Mouse (Mus musculus) stomach, embryonic 15.5 days (tissue): Measurements from ENCODE around the gene Zfp184. TPM values are rescaled to one million over a fixed set of nuclear protein-coding genes. Genes with fewer than 3 reads are reported as not detected.

Experiments used
- ATAC-seq: fragments of 200-750 bp; cut with Nextera tagmentation; 2 replicates; pipeline ENCODE4 v1.8.0; 2017; ENCODE audit warnings: low read depth, moderate number of reproducible peaks, moderate TSS enrichment; ENCODE audit not compliant: insufficient read depth, low FRiP score
- H3K27ac ChIP-seq: fragments of 300-500 bp; sonication (generic); 2 replicates; pipeline ENCODE4 v1.5.1; 2015; ENCODE audit warnings: mild to moderate bottlenecking, inconsistent platforms
- H3K27me3 ChIP-seq: fragments of 300-500 bp; sonication (generic); replicated peaks from 2 replicates; pipeline ENCODE4 v1.6.1; 2015; ENCODE audit warnings: inconsistent platforms
- H3K36me3 ChIP-seq: fragments of 300-500 bp; sonication (generic); 2 replicates; pipeline ENCODE4 v1.6.1; 2015; ENCODE audit warnings: inconsistent platforms
- H3K4me1 ChIP-seq: fragments of 300-500 bp; sonication (generic); 2 replicates; pipeline ENCODE4 v1.6.1; 2015; ENCODE audit warnings: inconsistent platforms
- H3K4me2 ChIP-seq: fragments of 300-500 bp; sonication (generic); 2 replicates; pipeline ENCODE4 v1.6.1; 2015; ENCODE audit warnings: mild to moderate bottlenecking, inconsistent platforms
- H3K4me3 ChIP-seq: fragments of 300-500 bp; sonication (generic); replicated peaks from 2 replicates; pipeline ENCODE4 v1.5.1; 2015; ENCODE audit warnings: inconsistent platforms
- H3K9ac ChIP-seq: fragments of 300-500 bp; sonication (generic); 2 replicates; pipeline ENCODE4 v1.6.1; 2015; ENCODE audit warnings: inconsistent platforms
- H3K9me3 ChIP-seq: fragments of 300-500 bp; sonication (generic); 2 replicates; pipeline ENCODE4 v1.6.1; 2016; ENCODE audit warnings: inconsistent platforms
- WGBS: fragments of 180-500 bp; shearing (Covaris S2); methylation state at CpG from one replicate; pipeline ENCODE4 v1.1.7; 2015; 5-methylcytosine and 5-hydroxymethylcytosine counted together
- polyA plus RNA-seq: library from polyadenylated mRNA; unstranded; fragments of >200 nt; fragmentation: Nextera tagmentation; extraction: Ambion mirVana; gene quantifications from 2 replicates; pipeline ENCODE4 v1.2.1, GENCODE M21; 2015

The Zfp184 gene
- polyA plus RNA-seq, 1 experiment from 2014 or later, result 7.8 TPM

DNA sequence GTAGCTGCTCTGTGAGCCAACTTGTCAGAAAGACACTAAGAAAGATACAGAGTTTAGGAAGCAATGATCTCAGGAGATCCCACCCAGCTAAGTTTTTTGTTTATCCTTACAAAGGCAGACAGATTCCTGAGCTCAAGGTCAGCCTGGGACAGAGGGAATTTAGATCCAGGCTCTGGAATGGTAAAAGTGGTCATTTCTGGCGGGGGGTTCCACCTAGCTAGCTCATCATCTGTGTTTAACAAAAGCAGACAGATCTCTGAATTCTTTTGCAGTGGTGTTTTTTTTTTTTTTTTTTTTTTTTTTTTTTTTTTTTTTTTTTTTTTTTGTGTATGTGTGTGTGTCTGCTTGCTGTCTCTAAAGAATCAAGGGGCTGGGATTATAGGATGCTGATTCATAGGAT, 24.4 kb downstream of the Zfp184 start:
- H3K4me2 ChIP-seq, result no peak overlapping the region
- no peaks in the 10 kb centered on the region for H3K4me1 ChIP-seq
- H3K9me3 ChIP-seq, result no peaks in the 10 kb centered on the region
- no peak for ATAC-seq
- no peaks in the 10 kb centered on the region for H3K36me3 ChIP-seq
- H3K27ac ChIP-seq, result no peak overlapping the region
- no peaks in the 10 kb centered on the region for H3K27me3 ChIP-seq
- WGBS, result 52% methylated on average over 1 of the region's 1 CpGs
- H3K9ac ChIP-seq, result no peak overlapping the region
- no peak overlapping the region for H3K4me3 ChIP-seq

DNA sequence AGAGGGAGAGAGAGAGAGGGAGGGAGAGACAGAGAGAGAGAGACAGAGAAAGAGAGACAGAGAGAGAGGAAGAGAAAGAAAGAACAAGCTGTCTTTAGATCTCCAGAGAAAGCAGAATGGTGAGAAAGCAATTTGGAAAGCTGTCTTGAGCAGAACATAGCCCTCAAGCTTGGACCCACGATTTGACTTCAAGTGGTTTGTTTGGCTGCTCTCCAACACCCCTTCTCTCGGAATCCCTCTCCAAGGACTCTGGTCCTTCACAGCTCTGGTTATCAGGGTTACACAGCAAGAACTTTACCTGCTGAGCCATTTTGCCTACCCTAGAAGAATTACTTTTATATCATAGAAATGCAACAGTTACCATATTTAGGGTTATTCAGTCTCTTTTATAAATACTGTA, 24.9 kb downstream of the Zfp184 start:
- Histone ChIP-seq H3K9me3 (no peaks in the 10 kb centered on the region), H3K27ac (no peak overlapping the region), H3K4me1 (no peaks in the 10 kb centered on the region), H3K4me2 (no peak overlapping the region), H3K9ac (no peak overlapping the region), H3K27me3 (no peaks in the 10 kb centered on the region), H3K4me3 (no peak overlapping the region), H3K36me3 (no peaks in the 10 kb centered on the region)
- no peak for ATAC-seq
- 31% methylated on average over 2 of the region's 2 CpGs for WGBS

DNA sequence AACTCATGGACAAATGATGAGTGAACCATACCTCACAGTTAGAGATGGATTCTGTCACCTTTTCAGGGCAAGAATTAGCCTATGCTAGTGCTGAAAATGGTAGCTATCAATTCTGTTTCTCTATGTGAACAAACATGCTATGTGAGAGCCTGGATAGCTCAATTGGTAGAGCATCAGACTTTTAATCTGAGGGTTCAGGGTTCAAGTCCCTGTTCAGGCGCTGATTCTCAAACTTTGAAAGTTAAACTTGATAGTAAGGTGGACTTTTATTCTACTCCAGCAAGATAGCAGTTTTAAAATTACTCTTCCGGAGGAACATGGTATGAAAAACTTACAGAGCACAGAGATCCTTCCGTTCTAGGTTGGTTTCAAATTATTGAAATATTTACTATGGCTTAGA, 26.7 kb downstream of the Zfp184 start:
- H3K27me3 ChIP-seq, result no peaks in the 10 kb centered on the region
- H3K9ac ChIP-seq, result no peak overlapping the region
- no peaks in the 10 kb centered on the region for H3K36me3 ChIP-seq
- no peak overlapping the region for H3K4me2 ChIP-seq
- no peak overlapping the region for H3K4me3 ChIP-seq
- H3K27ac ChIP-seq, result no peak overlapping the region
- no peaks in the 10 kb centered on the region for H3K9me3 ChIP-seq
- no peaks in the 10 kb centered on the region for H3K4me1 ChIP-seq
- ATAC-seq, result no peak
- WGBS, result 38% methylated on average over 3 of the region's 3 CpGs

DNA sequence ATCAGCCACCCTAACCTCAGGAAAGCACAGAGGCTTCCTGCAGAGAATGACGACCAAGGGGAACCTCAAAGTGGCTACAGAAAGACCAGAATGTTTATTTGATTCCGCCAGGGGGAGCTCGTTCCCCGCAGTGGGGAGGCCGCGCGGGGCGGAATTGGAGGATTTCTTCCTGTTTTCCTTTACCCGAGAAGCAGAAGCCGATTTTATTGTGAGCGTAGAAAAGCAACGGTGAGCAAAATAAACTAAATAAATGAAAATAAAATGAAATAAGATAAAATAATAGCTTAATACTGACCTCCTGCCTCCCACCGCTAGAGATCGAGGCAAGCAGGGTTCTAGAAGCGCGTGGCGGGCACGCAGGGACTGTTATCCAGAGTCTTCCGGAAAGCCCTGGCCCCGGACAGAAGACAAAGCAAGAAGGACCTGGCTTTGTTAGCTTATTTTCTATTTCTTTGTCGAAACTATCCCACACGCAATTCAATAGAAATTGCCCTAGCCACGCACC, 29.4 kb downstream of the Zfp184 start:
- peak overlapping the region; percentile 29 for H3K4me2 ChIP-seq
- H3K4me1 ChIP-seq, result no peaks in the 10 kb centered on the region
- H3K4me3 ChIP-seq, result peak overlapping the region; percentile 52
- H3K36me3 ChIP-seq, result no peaks in the 10 kb centered on the region
- ATAC-seq, result peak; percentile 85
- H3K27ac ChIP-seq, result peak overlapping the region; percentile 85
- H3K9ac ChIP-seq, result peak overlapping the region; percentile 26; the same call in 1 of the 2 replicates
- H3K9me3 ChIP-seq, result no peaks in the 10 kb centered on the region
- H3K27me3 ChIP-seq, result no peaks in the 10 kb centered on the region
- under 1% methylated on average over 23 of the region's 23 CpGs for WGBS

- no peaks in the 10 kb centered on the region for H3K9me3 ChIP-seq
- H3K27me3 ChIP-seq, result 0 out of 2 replicates have a peak, but pooled peaks cover under 1% of the 10 kb centered on the region
- H3K36me3 ChIP-seq, result no peaks in the 10 kb centered on the region
- H3K4me2 ChIP-seq, result peak overlapping the region; percentile 29
- H3K4me3 ChIP-seq, result peak overlapping the region; percentile 52
- peak overlapping the region; percentile 85 for H3K27ac ChIP-seq
- ATAC-seq, result peak; percentile 93
- H3K9ac ChIP-seq, result peak overlapping the region; percentile 26; the same call in 1 of the 2 replicates
- WGBS, result 4% methylated on average over 20 of the region's 20 CpGs
- H3K4me1 ChIP-seq, result no peaks in the 10 kb centered on the region
Measured at GRCm38 (mm10) chr13:21974726-21975473, 30.0 kb downstream of the Zfp184 start.

GRCm38 (mm10) chr13:21980981-21981802, 36.3 kb downstream of the Zfp184 start, which contains the start of gene Pom121l2:
Pom121l2 (plus strand) TSS chr13:21981194.
- Histone ChIP-seq H3K4me2 (peak within 1 kb of the TSS; percentile 98), H3K4me3 (peak within 1 kb of the TSS; percentile 61), H3K4me1 (peaks cover 10% of the 10 kb centered on the region; the same call in 1 of the 2 replicates), H3K9me3 (no peaks in the 10 kb centered on the region), H3K27me3 (peaks cover 36% of the 10 kb centered on the region), H3K36me3 (no peaks in the 10 kb centered on the region), H3K9ac (peak within 1 kb of the TSS; percentile 41), H3K27ac (no peak within 1 kb of the TSS)
- 2% methylated on average over 57 of the region's 58 CpGs for WGBS
- ATAC-seq, result peak; percentile 65; the same call in 1 of the 2 replicates

DNA sequence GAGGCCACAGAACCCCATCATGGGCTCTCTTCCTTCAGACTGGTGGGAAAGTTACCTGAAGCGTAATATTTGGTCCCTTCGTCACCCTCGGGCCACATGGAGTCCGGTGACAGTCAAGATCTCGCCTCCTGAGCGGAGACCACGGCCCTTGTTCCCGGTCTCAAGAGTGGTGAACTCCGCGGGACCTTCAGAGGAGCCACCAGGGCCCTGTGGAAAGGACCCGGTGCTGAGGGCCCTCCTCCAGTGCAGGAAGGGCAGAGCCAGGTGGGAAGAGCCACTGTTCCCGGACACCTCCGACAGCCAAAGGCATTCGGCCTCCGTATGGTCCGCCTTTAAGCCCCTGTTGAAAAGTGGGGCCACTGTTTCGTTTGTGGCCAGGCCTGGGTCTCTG, 36.9 kb downstream of the Zfp184 start:
- Histone ChIP-seq H3K27me3 (peaks cover 36% of the 10 kb centered on the region), H3K27ac (no peak overlapping the region), H3K4me2 (peak overlapping the region; percentile 98), H3K36me3 (no peaks in the 10 kb centered on the region), H3K4me1 (peaks cover 10% of the 10 kb centered on the region; the same call in 1 of the 2 replicates), H3K9ac (peak overlapping the region; percentile 41), H3K4me3 (peak overlapping the region; percentile 61), H3K9me3 (no peaks in the 10 kb centered on the region)
- ATAC-seq, result no peak
- 14% methylated on average over 17 of the region's 17 CpGs for WGBS

- Histone ChIP-seq H3K9ac (no peak overlapping the region), H3K4me1 (peaks cover 10% of the 10 kb centered on the region; the same call in 1 of the 2 replicates), H3K27me3 (peaks cover 36% of the 10 kb centered on the region), H3K27ac (no peak overlapping the region), H3K36me3 (no peaks in the 10 kb centered on the region), H3K4me2 (no peak overlapping the region), H3K9me3 (no peaks in the 10 kb centered on the region), H3K4me3 (no peak overlapping the region)
- WGBS, result 86% methylated on average over 2 of the region's 2 CpGs
- ATAC-seq, result no peak
Measured at GRCm38 (mm10) chr13:21984486-21984885, 39.6 kb downstream of the Zfp184 start.

GRCm38 (mm10) chr13:21992550-21992949, 47.7 kb downstream of the Zfp184 start:
- WGBS, result 85% methylated on average over 5 of the region's 5 CpGs
- Histone ChIP-seq H3K36me3 (no peaks in the 10 kb centered on the region), H3K4me3 (no peak overlapping the region), H3K4me1 (peaks cover 12% of the 10 kb centered on the region; the same call in 1 of the 2 replicates), H3K9ac (no peak overlapping the region), H3K4me2 (no peak overlapping the region), H3K9me3 (no peaks in the 10 kb centered on the region), H3K27me3 (peaks cover 20% of the 10 kb centered on the region), H3K27ac (no peak overlapping the region)
- ATAC-seq, result no peak

GRCm38 (mm10) chr13:21993957-21994738, 49.3 kb downstream of the Zfp184 start:
- WGBS, result 5% methylated on average over 22 of the region's 22 CpGs
- no peak overlapping the region; the same call in 1 of the 2 replicates for H3K4me3 ChIP-seq

GRCm38 (mm10) chr13:21994896-21995295, 50.0 kb downstream of the Zfp184 start:
- Histone ChIP-seq H3K4me1 (peaks cover 12% of the 10 kb centered on the region; the same call in 1 of the 2 replicates), H3K36me3 (no peaks in the 10 kb centered on the region), H3K4me3 (peak overlapping the region; percentile 42), H3K27me3 (peaks cover 43% of the 10 kb centered on the region), H3K9me3 (no peaks in the 10 kb centered on the region), H3K27ac (no peak overlapping the region), H3K4me2 (peak overlapping the region; percentile 67), H3K9ac (no peak overlapping the region)
- no peak for ATAC-seq
- WGBS, result 5% methylated on average over 8 of the region's 8 CpGs

More at GRCm38 (mm10) chr13:21993957-21994738, 49.3 kb downstream of the Zfp184 start:
- no peaks in the 10 kb centered on the region for H3K36me3 ChIP-seq
- H3K27ac ChIP-seq, result no peak overlapping the region
- H3K9ac ChIP-seq, result no peak overlapping the region
- H3K9me3 ChIP-seq, result no peaks in the 10 kb centered on the region
- H3K4me2 ChIP-seq, result peak overlapping the region; percentile 26; the same call in 1 of the 2 replicates
- H3K27me3 ChIP-seq, result peaks cover 36% of the 10 kb centered on the region
- ATAC-seq, result peak; percentile 27; the same call in 1 of the 2 replicates
- H3K4me1 ChIP-seq, result peaks cover 12% of the 10 kb centered on the region; the same call in 1 of the 2 replicates
